Mouse (Mus musculus) regulatory T cell (primary cell): ENCODE results near the gene Rfc2.

Source experiments
- in situ Hi-C: fragments of 300-600 bp; cut with MboI, MseI; formaldehyde crosslinking; loops from one replicate; pipeline ENCODE4 v1.15.1; 2025; ENCODE audit warnings: high pct_unique_total_duplicates

Gene Rfc2

DNA sequence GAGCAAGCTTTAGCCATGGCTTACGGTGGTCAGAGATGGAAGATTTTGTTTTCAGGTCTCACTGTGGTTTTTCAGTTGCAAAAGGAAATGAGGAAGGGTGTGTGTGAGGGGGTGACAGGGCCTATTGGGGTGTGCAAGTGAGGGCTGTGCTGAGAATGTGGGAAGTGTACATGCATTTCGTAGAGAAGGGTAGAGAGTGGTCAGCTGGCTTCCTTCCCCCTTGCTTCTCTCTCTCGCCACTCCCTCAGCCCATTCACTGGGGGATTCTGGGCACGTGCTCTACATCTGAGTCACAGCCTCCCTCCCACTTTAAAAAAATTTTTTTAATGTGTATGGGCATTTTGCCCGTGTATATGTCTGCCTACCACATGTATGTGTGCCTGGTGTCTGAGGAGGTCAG, 26.0 kb downstream of the Rfc2 start:
- in situ Hi-C loops: no loop called here

DNA sequence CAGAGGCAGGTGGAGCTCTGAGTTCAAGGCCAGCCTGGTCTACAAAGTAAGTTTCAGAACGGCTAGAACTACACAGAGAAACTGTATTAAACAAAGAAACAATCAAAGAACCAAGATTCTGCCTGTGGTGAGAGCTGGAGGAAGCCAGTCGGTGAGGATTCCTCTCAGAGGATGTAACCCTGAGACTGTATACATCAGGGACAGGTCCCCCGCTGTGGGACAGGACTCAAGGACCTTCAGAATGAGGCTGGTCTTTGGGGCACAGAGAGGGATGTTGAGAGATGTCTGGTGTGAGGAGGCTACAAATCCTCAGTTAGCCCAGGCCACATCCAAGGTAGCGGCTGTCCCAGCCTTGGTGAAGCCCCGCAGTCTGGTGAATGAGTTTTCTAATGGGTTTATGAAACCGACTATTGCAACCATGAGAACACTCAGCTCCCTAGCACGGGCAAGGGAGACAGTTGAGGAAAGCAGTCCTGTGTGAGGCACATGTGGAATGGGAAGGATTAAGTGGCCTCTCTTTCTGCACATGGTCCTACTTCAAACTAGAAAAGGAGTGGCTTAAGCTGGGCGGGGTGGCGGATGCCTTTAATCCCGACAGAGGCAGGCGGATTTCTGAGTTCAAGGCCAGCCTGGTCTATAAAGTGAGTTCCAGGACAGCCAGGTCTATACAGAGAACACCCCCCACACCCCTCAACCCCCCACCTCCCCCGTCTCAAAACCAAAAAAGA, 28.9 kb downstream of the Rfc2 start:
- in situ Hi-C loops: no loop called here

DNA sequence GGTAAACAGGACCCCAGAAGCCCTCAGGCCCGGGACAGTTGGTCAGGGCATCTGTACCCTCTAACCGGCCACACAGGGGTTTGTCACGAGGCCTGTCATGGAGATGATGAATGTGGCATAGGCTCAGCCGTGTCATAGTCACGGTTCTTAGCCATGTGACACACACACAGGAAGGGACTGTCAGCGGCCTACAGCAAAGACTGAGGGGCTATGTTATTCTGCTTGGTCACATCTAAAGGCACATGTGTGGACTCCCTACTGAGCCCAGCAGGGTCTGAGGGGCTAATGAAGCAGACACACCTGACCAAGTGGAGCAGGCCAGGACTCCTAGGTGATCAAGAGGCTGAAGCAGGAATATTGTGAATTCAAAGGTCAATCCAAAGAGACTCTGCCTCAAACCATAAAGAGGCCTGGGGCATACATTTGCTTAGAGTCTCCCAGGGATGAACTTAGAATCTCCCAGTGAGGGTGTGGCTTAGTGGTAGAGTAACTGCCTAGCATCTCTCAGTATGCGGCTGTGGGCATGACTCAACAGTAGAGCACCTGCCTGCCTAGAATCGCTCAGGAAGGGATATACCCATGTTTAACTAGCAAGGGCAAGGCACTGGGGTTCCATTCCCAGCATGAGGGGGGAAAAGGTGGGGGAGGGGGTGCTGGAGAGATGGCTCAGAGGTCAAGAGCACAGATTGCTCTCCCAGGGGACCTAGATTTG, 30.8 kb downstream of the Rfc2 start:
- in situ Hi-C loops: no loop called here

DNA sequence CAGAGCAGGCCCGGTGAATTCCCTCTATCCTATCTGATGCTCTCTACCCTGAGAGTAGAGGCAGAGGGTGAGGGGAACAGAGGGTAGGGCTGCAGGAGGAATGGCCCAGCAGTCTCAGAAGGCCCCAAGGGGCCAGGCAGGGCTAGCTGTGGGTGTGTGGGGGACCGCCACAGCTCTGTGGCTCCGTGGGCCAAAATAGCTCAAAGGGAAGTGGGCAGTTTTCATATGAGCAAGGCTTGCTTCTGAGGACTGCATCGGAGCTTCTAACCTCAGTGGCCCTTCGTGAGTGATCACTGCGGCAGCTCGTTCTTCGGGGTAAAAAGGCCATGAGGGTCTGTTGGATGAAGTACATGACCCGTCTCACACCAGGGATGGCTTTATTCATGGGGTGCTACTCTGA, 32.6 kb downstream of the Rfc2 start:
- in situ Hi-C loops: no loop called here

DNA sequence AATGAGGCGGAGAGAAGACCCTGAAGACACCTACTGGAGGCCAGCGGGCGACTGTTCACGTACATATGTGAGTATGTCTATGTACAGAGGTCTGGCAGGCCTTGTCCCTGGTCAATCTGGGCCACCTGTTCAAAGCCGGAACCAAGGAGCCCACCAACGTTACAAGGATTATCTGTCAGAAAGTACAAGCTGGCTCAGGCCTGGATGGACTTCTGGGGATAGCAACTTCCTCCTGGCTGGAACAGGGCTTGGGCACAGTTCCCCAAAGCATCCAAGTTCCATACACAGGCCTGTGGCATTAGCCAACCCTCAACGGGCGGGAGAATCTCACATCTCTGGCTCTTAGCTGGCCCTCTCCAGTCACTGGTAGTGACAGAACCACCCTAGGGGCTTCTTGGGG, 33.1 kb downstream of the Rfc2 start:
- in situ Hi-C loops: no loop called here

DNA sequence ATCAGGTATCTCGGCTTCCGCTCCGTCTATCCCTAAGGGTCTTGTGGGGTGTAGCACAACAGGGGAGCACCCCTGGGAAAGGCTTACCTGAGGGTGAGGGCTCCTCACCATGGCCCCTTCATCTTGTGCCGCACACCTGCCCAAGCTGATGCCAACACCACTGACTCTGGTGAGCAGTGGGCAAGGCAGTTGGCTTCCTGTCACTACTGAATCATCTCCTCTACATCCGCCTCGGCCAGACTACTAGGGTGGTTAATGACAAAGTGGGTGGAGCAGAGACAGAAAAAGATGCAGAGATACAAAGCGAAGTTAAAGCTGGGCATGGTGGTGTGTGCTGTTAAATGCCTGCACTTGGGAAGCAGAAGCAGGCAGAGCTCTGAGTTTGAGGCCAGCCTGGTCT, 33.6 kb downstream of the Rfc2 start, which contains the start of gene Lat2:
Gene Lat2, minus strand, starts transcription at position 224 of the 400 bp plus-strand sequence.
- in situ Hi-C loops: loop anchor here (5.0 kb wide), 1 partner anchor 118 kb away; no protein-coding TSS in a partner anchor

DNA sequence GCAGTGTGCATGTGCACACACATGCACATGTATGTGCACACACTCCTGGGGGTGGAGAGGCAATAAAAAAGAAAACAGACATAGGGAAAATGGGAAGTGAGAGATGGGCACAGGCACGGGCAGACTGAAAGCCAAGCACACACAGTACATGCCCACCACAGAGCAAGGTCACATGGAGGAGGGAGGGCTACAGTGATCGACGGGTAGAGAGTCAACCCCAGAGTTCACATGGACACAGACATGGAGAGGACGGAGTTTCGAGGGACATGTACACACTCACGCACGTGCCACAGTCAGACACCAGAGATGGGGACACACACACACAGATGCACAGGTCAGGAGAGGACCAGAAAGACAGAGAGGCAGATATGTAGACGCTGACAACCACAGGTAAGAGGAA, 34.2 kb downstream of the Rfc2 start:
- in situ Hi-C loops: loop anchor here (5.0 kb wide), 1 partner anchor 118 kb away; no protein-coding TSS in a partner anchor

DNA sequence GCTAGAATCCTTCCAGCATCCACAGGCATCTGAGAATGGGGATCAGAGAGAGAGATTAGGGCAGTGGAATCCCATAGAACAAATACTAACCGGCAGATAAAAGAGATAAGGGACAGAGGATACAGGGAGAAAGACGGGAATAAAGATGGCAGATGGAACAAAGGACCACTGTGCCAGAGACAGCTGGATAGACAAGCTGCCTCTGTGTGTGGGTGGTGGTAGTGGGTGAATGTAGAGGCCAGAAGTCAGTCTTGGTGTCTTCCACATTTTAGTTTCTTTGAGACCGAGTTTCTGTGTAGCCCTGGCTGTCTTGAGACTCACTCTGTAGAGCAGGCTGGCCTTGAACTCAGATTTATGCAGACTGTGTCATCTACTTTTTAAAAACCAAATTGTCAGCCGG, 34.6 kb downstream of the Rfc2 start:
- in situ Hi-C loops: loop anchor here (5.0 kb wide), 1 partner anchor 118 kb away; no protein-coding TSS in a partner anchor

DNA sequence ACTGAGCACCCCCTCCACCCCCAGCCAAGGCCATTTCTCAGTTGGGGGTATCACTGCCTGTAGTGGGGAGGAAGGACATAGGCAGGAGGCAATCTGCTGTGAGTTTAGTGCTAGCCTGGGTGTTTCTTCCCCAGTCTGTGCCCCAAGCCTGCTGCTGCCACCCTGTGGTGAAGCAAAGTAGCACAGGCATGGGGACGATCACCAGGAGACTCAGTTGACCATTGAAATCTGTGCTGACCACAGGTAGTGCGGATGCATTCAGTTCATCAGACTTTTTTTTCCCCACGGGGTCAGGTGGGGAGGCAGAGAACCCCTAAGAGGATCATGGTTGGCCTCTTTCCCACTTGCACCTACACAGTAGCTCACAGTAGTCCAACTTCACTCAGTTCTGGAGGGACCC, 35.9 kb downstream of the Rfc2 start:
- in situ Hi-C loops: loop anchor here (5.0 kb wide), 1 partner anchor 120 kb away; no protein-coding TSS in a partner anchor

DNA sequence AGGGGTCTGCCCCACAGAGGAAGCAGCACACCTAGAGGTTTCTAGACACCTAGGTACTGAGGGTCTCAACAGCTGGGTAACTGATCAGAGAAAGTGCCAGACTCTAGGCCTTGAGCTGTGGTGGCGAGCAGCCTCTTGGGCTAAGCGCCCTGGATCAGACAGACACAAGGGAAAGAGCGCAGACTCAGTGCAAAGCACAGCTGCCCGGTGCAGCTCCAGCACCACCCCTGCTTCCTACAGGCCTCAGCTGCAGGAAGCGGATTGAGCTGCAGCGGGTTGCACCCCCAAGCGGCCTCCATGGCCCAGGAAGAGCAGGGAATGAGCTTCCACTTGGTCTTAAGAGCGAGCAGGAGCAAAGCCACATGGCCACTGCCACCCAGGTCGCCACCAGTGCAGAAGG, 39.3 kb downstream of the Rfc2 start:
- in situ Hi-C loops: no loop called here

DNA sequence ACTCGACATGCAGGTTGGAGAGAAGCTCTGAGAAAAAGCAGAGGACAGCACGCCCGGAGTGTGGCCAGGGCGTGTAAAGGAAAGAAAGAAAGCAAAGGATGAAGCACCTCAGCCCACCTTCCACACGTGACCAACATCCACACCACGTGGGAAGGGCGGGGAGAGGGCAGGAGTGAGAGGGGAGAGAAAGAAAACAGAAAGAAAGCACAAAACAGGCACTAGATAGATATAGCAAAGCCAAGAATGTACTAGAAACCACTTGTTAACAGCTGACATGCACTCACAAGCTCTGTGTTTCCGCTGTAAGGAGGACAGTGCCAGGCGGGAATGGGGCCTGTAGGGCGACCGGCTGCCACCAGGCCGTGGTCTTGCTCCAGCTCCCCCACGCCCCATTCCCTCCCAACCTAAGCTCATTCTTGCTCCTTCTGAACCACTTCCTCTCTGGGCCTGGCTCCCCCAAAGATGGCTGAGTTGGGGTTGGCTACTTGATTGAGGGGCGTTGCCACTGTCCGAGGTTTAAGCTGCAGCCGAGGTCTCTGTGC, 40.0 kb downstream of the Rfc2 start:
- in situ Hi-C loops: no loop called here

DNA sequence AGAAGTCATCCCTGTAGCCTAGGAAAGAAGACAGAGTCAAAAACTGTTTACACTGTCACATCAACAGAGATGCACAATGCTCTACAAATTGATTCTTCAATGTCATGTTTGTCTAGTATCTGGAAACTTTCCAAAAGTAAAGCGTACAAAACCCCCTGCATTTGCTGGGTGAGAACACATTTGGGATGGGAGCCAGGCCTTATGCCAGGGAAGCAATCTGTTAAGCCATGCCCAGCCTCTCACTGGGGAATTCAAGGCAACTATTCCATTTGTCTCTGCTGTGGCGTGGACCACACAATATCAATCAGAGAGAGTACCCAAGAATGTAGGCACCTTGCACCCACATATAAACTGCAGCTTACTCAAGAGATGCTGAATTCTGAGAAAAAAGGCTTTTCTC, 40.9 kb downstream of the Rfc2 start:
- in situ Hi-C loops: no loop called here

DNA sequence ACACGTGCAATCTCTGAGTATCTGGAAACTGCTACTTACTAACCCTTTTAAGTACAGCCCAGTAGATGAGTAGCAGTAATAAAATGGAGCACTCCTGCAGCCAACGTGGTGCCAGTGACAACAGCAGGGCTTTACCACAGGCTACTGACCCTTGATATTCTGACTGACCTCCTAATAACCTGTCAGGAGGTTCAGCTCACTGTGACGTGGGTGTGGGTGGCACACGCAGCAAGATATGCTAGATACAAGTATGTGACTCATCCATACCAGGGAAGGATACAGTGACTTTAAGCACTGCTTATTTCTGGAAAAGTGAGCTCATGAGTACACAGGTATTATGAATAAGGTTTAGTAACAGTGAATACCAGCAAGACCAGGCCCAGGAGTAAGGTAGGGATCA, 48.3 kb downstream of the Rfc2 start:
- in situ Hi-C loops: no loop called here

DNA sequence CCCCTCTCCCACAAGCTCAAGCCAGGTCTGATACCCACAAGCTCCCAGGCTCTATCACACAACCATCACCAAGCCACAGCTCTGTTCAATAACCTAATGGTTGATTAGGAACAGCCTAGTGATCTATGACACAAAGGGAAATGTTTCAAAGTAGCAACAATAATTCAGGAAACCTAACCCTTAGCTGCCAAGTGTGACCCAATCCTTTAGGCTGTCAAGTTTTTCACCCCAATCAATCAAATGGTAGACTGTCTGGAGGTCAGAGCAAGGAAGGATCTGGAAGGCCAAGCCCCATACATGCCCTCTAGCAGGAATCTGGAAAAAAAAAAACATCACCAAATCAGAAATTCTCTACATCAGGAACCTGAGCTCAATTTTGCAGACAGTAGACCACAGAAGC, 49.7 kb downstream of the Rfc2 start:
- in situ Hi-C loops: no loop called here

DNA sequence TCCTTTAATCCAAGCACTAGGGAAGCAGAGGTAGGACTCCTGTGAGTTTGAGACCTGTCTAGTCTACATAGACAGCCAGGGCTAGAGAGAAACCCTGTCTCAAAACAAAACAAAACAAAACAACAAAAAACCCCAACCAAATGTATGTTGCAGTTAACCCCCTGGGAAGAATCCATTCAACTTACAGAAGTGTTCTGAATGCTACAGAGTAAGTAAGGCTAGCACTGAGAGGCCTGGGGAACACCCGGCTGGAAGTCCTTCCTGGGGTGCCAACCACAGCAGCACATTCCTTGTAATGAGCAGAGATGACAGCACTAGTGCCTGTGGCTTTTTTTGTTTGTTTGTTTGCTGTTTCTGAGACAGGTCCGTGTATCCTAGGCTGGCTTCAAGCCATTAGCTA, 51.7 kb downstream of the Rfc2 start:
- in situ Hi-C loops: no loop called here

DNA sequence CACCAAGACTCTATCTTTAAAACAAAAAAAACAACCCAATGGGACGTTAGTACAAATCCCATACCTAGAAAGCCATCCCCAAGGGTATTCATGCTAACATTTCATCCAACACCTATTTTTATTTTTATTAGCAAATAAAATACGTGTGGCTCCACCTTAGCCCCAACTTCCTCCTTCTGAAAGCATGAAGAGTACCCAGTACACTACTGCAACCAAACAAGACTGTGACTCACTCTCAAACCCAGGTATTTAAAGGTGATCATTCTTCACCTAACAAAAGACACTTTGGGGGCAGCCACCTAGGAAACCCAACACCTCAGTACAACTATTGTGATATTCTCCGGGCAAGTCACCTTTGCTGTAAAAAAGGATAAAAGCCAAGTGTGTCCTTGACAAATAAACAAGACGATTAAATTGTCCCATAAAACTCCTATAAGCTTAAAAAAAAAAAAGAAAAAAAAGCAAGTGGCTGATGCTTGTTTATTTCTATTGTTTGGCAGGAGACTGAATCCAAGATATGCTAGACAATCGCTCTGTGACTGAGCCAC, 56.7 kb downstream of the Rfc2 start:
- in situ Hi-C loops: loop anchor here (5.0 kb wide), 1 partner anchor 39 kb away; no protein-coding TSS in a partner anchor

DNA sequence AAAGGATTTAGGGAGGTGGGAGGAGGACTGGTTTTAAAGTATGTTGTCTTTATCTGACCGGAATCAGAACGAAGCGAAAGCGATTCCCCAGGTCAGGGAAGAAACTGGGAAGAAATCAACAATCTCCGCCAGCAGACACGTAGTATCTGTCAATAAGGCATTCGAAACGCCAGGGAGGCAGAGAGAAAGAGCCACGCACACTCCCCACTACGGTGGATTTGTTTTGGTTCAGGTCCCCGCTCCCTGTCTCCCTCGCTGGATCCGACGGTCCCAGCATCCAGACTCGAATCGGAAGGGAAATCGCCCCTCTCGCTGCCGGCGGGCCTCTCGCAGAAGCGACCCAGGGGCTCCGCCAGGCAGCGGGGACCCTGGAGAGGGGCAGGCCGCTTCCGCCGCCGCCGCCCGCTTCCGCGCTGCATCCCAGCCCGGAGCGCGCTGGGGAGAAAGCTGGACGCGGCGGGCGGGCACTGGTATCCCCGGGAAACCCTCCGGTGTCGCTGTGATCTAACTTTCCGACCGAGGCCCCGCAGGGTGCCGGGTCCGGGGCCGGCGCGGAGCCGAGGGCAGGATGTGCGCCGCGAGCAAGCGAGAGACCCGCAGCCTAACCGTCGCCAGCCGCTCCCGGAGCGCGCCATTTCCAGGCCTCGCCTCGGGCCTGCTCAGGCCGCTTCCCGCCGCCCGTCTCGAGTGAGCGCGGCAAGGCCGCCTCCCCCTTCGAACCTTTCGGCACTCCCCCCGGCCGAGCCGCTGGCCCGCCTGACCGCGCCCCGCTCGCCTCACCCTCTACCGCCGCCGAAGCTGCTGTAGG, 57.5 kb downstream of the Rfc2 start:
- in situ Hi-C loops: loop anchor here (5.0 kb wide), 1 partner anchor 39 kb away; no protein-coding TSS in a partner anchor

DNA sequence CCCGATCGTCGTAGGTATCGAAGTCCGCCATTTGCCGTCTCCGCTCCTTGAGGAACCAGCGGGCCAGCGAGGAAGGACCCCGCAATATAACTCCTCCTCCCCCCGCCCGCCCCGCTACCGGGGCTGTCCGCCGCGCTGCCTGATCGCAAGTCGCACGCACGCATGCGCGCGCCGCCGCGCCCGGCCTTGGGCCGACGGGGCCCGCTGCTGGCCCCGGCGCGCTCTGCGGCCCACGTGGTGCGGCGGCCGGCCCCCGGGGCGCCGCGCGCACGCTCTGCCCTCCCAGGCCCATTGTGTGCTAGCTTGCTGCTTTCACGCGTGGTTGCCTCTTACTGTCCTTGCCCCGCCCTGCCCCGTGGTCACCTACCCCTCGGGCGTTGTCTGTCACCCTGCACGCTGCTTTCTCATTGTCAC, 58.1 kb downstream of the Rfc2 start, which contains the start of gene Eif4h:
Gene Eif4h, minus strand, starts transcription at position 222 of the 414 bp plus-strand sequence.
- in situ Hi-C loops: loop anchor here (5.0 kb wide), 1 partner anchor 38 kb away; no protein-coding TSS in a partner anchor

DNA sequence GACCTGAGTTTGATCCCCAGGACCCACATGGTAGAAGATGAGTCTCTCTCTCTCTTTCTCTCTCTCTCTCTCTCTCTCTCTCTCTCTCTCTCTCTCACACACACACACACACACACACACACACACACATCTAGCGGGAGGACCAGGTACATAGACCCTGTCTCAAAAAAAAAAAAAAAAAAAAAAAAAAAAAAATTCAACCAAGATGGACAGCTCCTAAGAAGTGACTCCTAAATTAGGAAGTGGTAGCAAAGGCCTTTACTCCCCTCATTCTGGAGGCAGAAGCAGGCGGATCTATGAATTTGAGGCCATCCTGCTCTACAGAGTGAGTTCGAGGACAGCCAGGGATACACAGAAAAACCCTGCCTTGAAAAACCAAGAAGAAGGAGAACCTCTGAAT, 59.2 kb downstream of the Rfc2 start:
- in situ Hi-C loops: no loop called here

DNA sequence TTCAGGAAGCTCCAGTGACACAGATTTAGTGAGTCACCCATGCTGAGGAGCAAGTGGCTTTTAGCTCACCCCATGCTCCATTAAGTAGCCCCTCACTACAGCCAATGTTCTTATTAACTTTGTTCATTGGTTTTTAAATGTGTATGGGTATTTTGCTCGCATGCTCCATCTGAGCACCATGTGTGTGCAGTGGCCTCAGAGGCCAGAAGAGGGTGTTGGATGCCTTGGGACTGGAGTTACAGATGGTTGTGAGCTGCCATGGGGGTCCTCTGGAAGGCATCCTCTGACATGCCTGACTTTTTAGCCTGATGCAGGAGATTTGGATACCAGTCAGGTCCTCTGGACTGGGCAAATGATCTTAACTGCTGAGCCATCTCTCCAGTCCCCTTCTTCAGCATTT, 63.0 kb downstream of the Rfc2 start:
- in situ Hi-C loops: no loop called here

DNA sequence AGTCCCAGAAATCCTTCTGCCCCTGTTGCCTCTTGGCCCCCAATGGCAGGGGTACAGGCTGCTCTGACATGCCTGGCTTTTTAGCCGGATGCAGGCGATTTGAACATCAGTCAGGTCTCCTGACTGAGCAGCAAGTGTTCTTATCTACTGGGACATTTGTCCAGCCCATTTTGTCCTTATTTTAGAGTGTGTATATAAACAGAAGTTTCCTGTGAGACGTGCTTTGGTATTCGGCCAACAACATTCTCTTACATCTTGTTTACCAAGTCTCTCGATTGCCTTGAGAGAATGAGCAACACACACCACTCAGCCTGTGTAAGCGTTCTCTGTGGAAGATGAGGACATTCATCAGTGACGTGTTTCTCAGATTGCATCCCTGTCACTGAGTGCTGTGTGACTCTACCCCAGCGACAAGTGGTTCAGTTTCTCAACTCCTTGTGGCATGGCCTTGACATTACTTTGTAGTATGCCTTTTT, 63.5 kb downstream of the Rfc2 start:
- in situ Hi-C loops: no loop called here
